Mouse (Mus musculus): Measurements from ENCODE around the gene Kifc3.

The Kifc3 gene

GRCm38 (mm10) chr8:95137641-95138098 is 64.9 kb downstream of the Kifc3 start:
- DNase-seq (ENCODE audit: low read depth in 2 of 2, low spot score in 2 of 2) = no peak

- DNase-seq (ENCODE audit: low read depth in 2 of 2, low spot score in 2 of 2) = no peak
Observed at GRCm38 (mm10) chr8:95137201-95137600, 65.4 kb downstream of the Kifc3 start.

GRCm38 (mm10) chr8:95136218-95136617 is 66.4 kb downstream of the Kifc3 start:
- DNase-seq (ENCODE audit: low read depth in 2 of 2, low spot score in 2 of 2) = no peak

- DNase-seq (ENCODE audit: low read depth in 2 of 2, low spot score in 2 of 2) = no peak
Observed at GRCm38 (mm10) chr8:95135242-95135641, 67.4 kb downstream of the Kifc3 start.

GRCm38 (mm10) chr8:95134186-95134585 is 68.4 kb downstream of the Kifc3 start:
- no peak for DNase-seq (ENCODE audit: low read depth in 2 of 2, low spot score in 2 of 2)

GRCm38 (mm10) chr8:95131983-95132382 is 70.6 kb downstream of the Kifc3 start:
- no peak for DNase-seq (ENCODE audit: low read depth in 2 of 2, low spot score in 2 of 2)

GRCm38 (mm10) chr8:95130966-95131537 is 71.6 kb downstream of the Kifc3 start:
- DNase-seq (ENCODE audit: low read depth in 2 of 2, low spot score in 2 of 2) = no peak

GRCm38 (mm10) chr8:95128750-95129260 is 73.8 kb downstream of the Kifc3 start:
- DNase-seq (ENCODE audit: low read depth in 2 of 2, low spot score in 2 of 2) = no peak

- DNase-seq (ENCODE audit: low read depth in 2 of 2, low spot score in 2 of 2) = no peak
Observed at GRCm38 (mm10) chr8:95127658-95128057, 75.0 kb downstream of the Kifc3 start.

- no peak for DNase-seq (ENCODE audit: low read depth in 2 of 2, low spot score in 2 of 2)
Observed at GRCm38 (mm10) chr8:95126497-95126896, 76.1 kb downstream of the Kifc3 start.

- DNase-seq (ENCODE audit: low read depth in 2 of 2, low spot score in 2 of 2) = no peak
Observed at GRCm38 (mm10) chr8:95123455-95123854, 79.2 kb downstream of the Kifc3 start.

- no peak for DNase-seq (ENCODE audit: low read depth in 2 of 2, low spot score in 2 of 2)
Observed at GRCm38 (mm10) chr8:95113750-95114149, 88.9 kb downstream of the Kifc3 start.

GRCm38 (mm10) chr8:95113108-95113507 is 89.5 kb downstream of the Kifc3 start:
- no peak for DNase-seq (ENCODE audit: low read depth in 2 of 2, low spot score in 2 of 2)

GRCm38 (mm10) chr8:95112594-95112993 is 90.0 kb downstream of the Kifc3 start:
- DNase-seq (ENCODE audit: low read depth in 2 of 2, low spot score in 2 of 2) = no peak

GRCm38 (mm10) chr8:95107306-95107705 is 95.3 kb downstream of the Kifc3 start:
- no peak for DNase-seq (ENCODE audit: low read depth in 2 of 2, low spot score in 2 of 2)

GRCm38 (mm10) chr8:95101972-95102371 is 100.6 kb downstream of the Kifc3 start:
- no peak for DNase-seq (ENCODE audit: low read depth in 2 of 2, low spot score in 2 of 2)

- peak; percentile 21 to 37 for DNase-seq (ENCODE audit: low read depth in 2 of 2, low spot score in 2 of 2)
Observed at GRCm38 (mm10) chr8:95099009-95099408, 103.6 kb downstream of the Kifc3 start.

GRCm38 (mm10) chr8:95093574-95093973 is 109.0 kb downstream of the Kifc3 start:
- DNase-seq (ENCODE audit: low read depth in 2 of 2, low spot score in 2 of 2) = no peak

GRCm38 (mm10) chr8:95085432-95086141 is 117.0 kb downstream of the Kifc3 start:
- DNase-seq (ENCODE audit: low read depth in 2 of 2, low spot score in 2 of 2) = no peak

GRCm38 (mm10) chr8:95084744-95085431 is 117.7 kb downstream of the Kifc3 start:
- DNase-seq (ENCODE audit: low read depth in 2 of 2, low spot score in 2 of 2) = no peak

GRCm38 (mm10) chr8:95084261-95084660 is 118.4 kb downstream of the Kifc3 start:
- no peak for DNase-seq (ENCODE audit: low read depth in 2 of 2, low spot score in 2 of 2)

GRCm38 (mm10) chr8:95081650-95082049 is 121.0 kb downstream of the Kifc3 start:
- no peak for DNase-seq (ENCODE audit: low read depth in 2 of 2, low spot score in 2 of 2)

Measured in CD8-positive naive resting alpha-beta T cell, adult 2 months (primary cell).